8 mouse cellular contexts compared by ENCODE assay signal in the genomic region with DNA sequence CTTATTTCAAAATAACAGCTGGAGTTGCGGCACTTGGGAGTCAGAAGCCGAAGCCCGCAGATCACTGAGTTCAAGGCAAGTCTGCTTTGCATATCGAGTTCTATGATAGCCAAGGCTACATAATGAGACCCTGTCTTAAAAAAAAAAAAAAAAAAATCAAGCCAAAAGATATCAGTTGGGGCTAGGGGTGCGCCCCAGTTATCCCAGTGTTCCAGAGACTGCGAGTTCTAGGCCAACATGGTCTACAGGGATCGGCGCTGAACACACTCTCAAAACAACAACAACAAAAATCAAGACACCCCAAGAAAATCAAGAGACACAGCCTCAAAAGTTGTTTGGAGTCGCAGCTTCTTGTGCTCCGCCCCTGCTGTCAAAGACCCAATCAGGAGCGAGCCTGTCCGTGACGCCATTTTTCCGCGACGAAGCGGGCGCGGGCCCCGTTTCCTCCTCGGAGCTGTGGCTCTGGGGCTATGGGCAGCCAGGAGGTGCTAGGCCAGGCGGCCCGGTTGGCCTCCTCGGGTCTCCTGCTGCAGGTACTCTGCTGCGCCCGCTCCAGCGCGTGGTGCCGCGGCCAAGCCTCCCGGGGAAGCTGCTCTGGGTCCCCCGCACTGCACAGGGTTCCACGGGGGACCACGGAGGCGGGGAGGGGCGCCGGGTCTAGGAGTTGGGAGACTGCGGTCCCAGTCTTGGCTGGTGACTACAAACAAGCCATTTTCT. TPM values are rescaled to one million over a fixed set of nuclear protein-coding genes. Genes with fewer than 3 reads are reported as not detected.
A peak's percentile ranks its signal among the peaks of the same experiment; 100 is the strongest.
DNase-seq lines count a peak whose midpoint lies in the region; ATAC-seq and TF ChIP-seq lines count a peak whose summit lies in the region.

A gene (plus strand): TSS at position 418 of the 717 bp plus-strand sequence.

- TF ChIP-seq POLR2A in brain, embryonic 14.5 days (IDR thresholded peaks at IDR 0.05; ENCODE audit: borderline replicate concordance, extremely low read depth, insufficient read depth, insufficient read length, poor library complexity, severe bottlenecking) = peak; percentile 95
- TF ChIP-seq POLR2A in liver, adult 2 months (IDR thresholded peaks at IDR 0.05; ENCODE audit: extremely low read depth, insufficient read depth, low read length) = peak; percentile 83
- TF ChIP-seq POLR2A in myocyte (IDR thresholded peaks at IDR 0.05; ENCODE audit: insufficient read length, low read depth) = peak; percentile 92

- H3K36me3 ChIP-seq in C2C12 (ENCODE audit: control insufficient read depth, insufficient read depth) = peaks cover 9% of the 10 kb centered on the region
- H3K36me3 ChIP-seq in erythroblast, embryonic 14.5 days (ENCODE audit: control insufficient read depth) = peaks cover 6% of the 10 kb centered on the region
- no peaks in the 10 kb centered on the region for H3K36me3 ChIP-seq in heart, embryonic 11.5 days (ENCODE audit: control insufficient read depth, insufficient read depth, low read length)
- 0 out of 2 replicates have a peak, but pooled peaks cover 4% of the 10 kb centered on the region for H3K36me3 ChIP-seq in kidney, embryonic 16.5 days (ENCODE audit: insufficient read depth, low read length)
- no peaks in the 10 kb centered on the region; the same call in 1 of the 2 replicates for H3K36me3 ChIP-seq in liver, adult 2 months (ENCODE audit: control insufficient read depth, insufficient read depth, low read length)
- H3K36me3 ChIP-seq in myocyte (ENCODE audit: control insufficient read depth, insufficient read depth) = no peaks in the 10 kb centered on the region
- H3K36me3 ChIP-seq in splenic B cell, adult 2 months (ENCODE audit: control insufficient read depth, insufficient read depth, low read length, poor library complexity, severe bottlenecking) = no peaks in the 10 kb centered on the region

- peak within 1 kb of the TSS; percentile 96 for H3K9ac ChIP-seq in heart, embryonic 11.5 days (ENCODE audit: low read depth, low read length)
- H3K9ac ChIP-seq in kidney, embryonic 16.5 days (replicated peaks; ENCODE audit: low read length) = peak within 1 kb of the TSS; percentile 99
- H3K9ac ChIP-seq in liver, adult 2 months (ENCODE audit: low read depth, low read length) = peak within 1 kb of the TSS; percentile 98

- H3K4me2 ChIP-seq in heart, embryonic 11.5 days = peak within 1 kb of the TSS; percentile 76
- peak within 1 kb of the TSS; percentile 77 for H3K4me2 ChIP-seq in kidney, embryonic 16.5 days (replicated peaks; ENCODE audit: low read depth, low read length)
- peak within 1 kb of the TSS; percentile 93 for H3K4me2 ChIP-seq in myocyte (ENCODE audit: low read depth)

- H3K4me1 ChIP-seq in erythroblast, embryonic 14.5 days (ENCODE audit: control insufficient read depth) = peaks cover 20% of the 10 kb centered on the region
- no peaks in the 10 kb centered on the region; the same call in none of the 2 replicates for H3K4me1 ChIP-seq in heart, embryonic 11.5 days (ENCODE audit: control insufficient read depth, insufficient read depth, low read length)
- H3K4me1 ChIP-seq in kidney, embryonic 16.5 days (ENCODE audit: insufficient read depth, low read length) = peaks cover 13% of the 10 kb centered on the region
- peaks cover 2% of the 10 kb centered on the region for H3K4me1 ChIP-seq in liver, adult 2 months (ENCODE audit: control insufficient read depth, insufficient read depth, low read length)

- TF ChIP-seq CTCF in C2C12 (IDR thresholded peaks at IDR 0.05; ENCODE audit: control insufficient read depth, insufficient read depth, insufficient read length) = no peak
- no peak for TF ChIP-seq CTCF in brain, embryonic 14.5 days (IDR thresholded peaks at IDR 0.05; ENCODE audit: borderline replicate concordance, extremely low read depth, insufficient read depth, insufficient read length)
- TF ChIP-seq CTCF in liver, adult 2 months (IDR thresholded peaks at IDR 0.05; ENCODE audit: low read depth, low read length) = no peak

- H3K27me3 ChIP-seq in C2C12 (ENCODE audit: control insufficient read depth, insufficient read depth, insufficient read length) (no peaks in the 10 kb centered on the region), myocyte (ENCODE audit: control insufficient read depth, insufficient read depth, insufficient read length) (no peaks in the 10 kb centered on the region)
- no peaks in the 10 kb centered on the region for H3K27me3 ChIP-seq in erythroblast, embryonic 14.5 days (ENCODE audit: control insufficient read depth)
- no peaks in the 10 kb centered on the region for H3K27me3 ChIP-seq in heart, embryonic 11.5 days (ENCODE audit: control insufficient read depth, insufficient read depth, low read length)
- H3K27me3 ChIP-seq in kidney, embryonic 16.5 days (ENCODE audit: insufficient read depth, low read length) = no peaks in the 10 kb centered on the region
- no peaks in the 10 kb centered on the region for H3K27me3 ChIP-seq in liver, adult 2 months (ENCODE audit: control insufficient read depth, insufficient read depth, low read length)
- H3K27me3 ChIP-seq in splenic B cell, adult 2 months (ENCODE audit: control insufficient read depth, insufficient read depth, low read length, poor library complexity, severe bottlenecking) = no peaks in the 10 kb centered on the region

- peak; percentile 85 for ATAC-seq in heart, embryonic 11.5 days (replicated peaks; ENCODE audit: insufficient number of reproducible peaks, low FRiP score, low TSS enrichment)
- ATAC-seq in kidney, embryonic 16.5 days (ENCODE audit: low FRiP score, low TSS enrichment) = peak; percentile 87

- H3ac ChIP-seq in C2C12 (ENCODE audit: control insufficient read depth, insufficient read length, low read depth) (peak within 1 kb of the TSS; percentile 75), myocyte (ENCODE audit: control insufficient read depth, insufficient read length) (peak within 1 kb of the TSS; percentile 67)

- peak within 1 kb of the TSS; percentile 84 for H3K27ac ChIP-seq in heart, embryonic 11.5 days (ENCODE audit: low read depth, low read length)
- H3K27ac ChIP-seq in kidney, embryonic 16.5 days (ENCODE audit: low read length) = peak within 1 kb of the TSS; percentile 85
- peak within 1 kb of the TSS; percentile 67 for H3K27ac ChIP-seq in liver, adult 2 months (replicated peaks; ENCODE audit: insufficient read depth, low read depth, low read length)

- no peaks in the 10 kb centered on the region for H3K9me3 ChIP-seq in erythroblast, embryonic 14.5 days (ENCODE audit: control insufficient read depth, low read length)
- no peaks in the 10 kb centered on the region for H3K9me3 ChIP-seq in heart, embryonic 11.5 days (replicated peaks; ENCODE audit: control insufficient read depth, low read length)
- H3K9me3 ChIP-seq in kidney, embryonic 16.5 days (ENCODE audit: low read length) = no peaks in the 10 kb centered on the region

- H3K79me2 ChIP-seq in C2C12 (ENCODE audit: control insufficient read depth, insufficient read depth) = peaks cover 11% of the 10 kb centered on the region
- H3K79me2 ChIP-seq in liver, adult 2 months (ENCODE audit: control insufficient read depth, insufficient read depth, low read length) = no peaks in the 10 kb centered on the region
- H3K79me2 ChIP-seq in myocyte (ENCODE audit: control insufficient read depth, insufficient read depth) = no peaks in the 10 kb centered on the region

- H3K79me3 ChIP-seq in C2C12 (ENCODE audit: low read depth) = peaks cover 3% of the 10 kb centered on the region

- 1% methylated on average over 38 of the region's 38 CpGs for WGBS in heart, embryonic 11.5 days (ENCODE audit: insufficient replicate concordance)
- 2% methylated on average over 38 of the region's 38 CpGs for WGBS in kidney, embryonic 16.5 days
- WGBS in liver, adult 2 months = 3% methylated on average over 38 of the region's 38 CpGs

- DNase-seq in brain, embryonic 14.5 days (ENCODE audit: low read depth) = peak; percentile 98
- DNase-seq in liver, adult 2 months (ENCODE audit: extremely low read depth, low read depth, low spot score) = peak; percentile 79
- DNase-seq in splenic B cell, adult 2 months (ENCODE audit: low read depth, low spot score) = peak; percentile 97

- H3K4me3 ChIP-seq in C2C12 (ENCODE audit: insufficient read depth, poor library complexity, severe bottlenecking) = peak within 1 kb of the TSS; percentile 65
- peak within 1 kb of the TSS; percentile 85 for H3K4me3 ChIP-seq in erythroblast, embryonic 14.5 days (replicated peaks)
- H3K4me3 ChIP-seq in heart, embryonic 11.5 days (ENCODE audit: low read depth, low read length) = peak within 1 kb of the TSS; percentile 88
- peak within 1 kb of the TSS; percentile 94 for H3K4me3 ChIP-seq in kidney, embryonic 16.5 days (ENCODE audit: low read length)
- H3K4me3 ChIP-seq in liver, adult 2 months (ENCODE audit: insufficient read depth, low read depth, low read length) = peak within 1 kb of the TSS; percentile 85
- H3K4me3 ChIP-seq in myocyte = peak within 1 kb of the TSS; percentile 41

TF ChIP-seq in C2C12, 6 proteins besides CTCF, POLR2A, EP300 and RAD21:
- TF ChIP-seq CEBPB (IDR thresholded peaks at IDR 0.05; ENCODE audit: low read depth) (no peak), MAX (IDR thresholded peaks at IDR 0.05) (peak; percentile 16), MYOD1 (IDR thresholded peaks at IDR 0.05; ENCODE audit: control insufficient read depth, insufficient read length, low read depth) (no peak), USF1 (IDR thresholded peaks at IDR 0.05; ENCODE audit: low read depth) (no peak)

TF ChIP-seq in myocyte, 11 proteins besides CTCF, POLR2A, EP300 and RAD21:
- TF ChIP-seq TCF12 (IDR thresholded peaks at IDR 0.05; ENCODE audit: insufficient read depth, poor library complexity, severe bottlenecking) (no peak), POLR2AphosphoS2 (IDR thresholded peaks at IDR 0.05; ENCODE audit: insufficient read length, low read depth) (peak; percentile 98), MYOG (IDR thresholded peaks at IDR 0.05; ENCODE audit: control insufficient read depth in 1 of 3, insufficient read depth in 1 of 3, insufficient read length in 2 of 3, low read depth in 2 of 3) (peak in 1 of 3 experiments; percentile 18)

RNA-seq across cellular contexts. Expression of the gene that starts here (rescaled TPM):
- 13.4 TPM for polyA plus RNA-seq in C2C12 (2012; fragmentation: generic; extraction: Trizol)
- 10.7 and 12.2 TPM in 2 replicates for polyA plus RNA-seq in brain, embryonic 14.5 days (2012; rRNA removed)
- 0.02 and 0.05 TPM in 2 replicates for polyA plus RNA-seq in erythroblast, embryonic 14.5 days (2012)
- 10.3 and 12.3 TPM in 2 replicates for polyA plus RNA-seq in heart, embryonic 11.5 days (2014; fragmentation: Nextera tagmentation; extraction: Ambion mirVana)
- polyA plus RNA-seq in kidney, embryonic 16.5 days (2015; fragmentation: Nextera tagmentation; extraction: Ambion mirVana) = 19.6 and 20.3 TPM in 2 replicates
- total RNA-seq in liver, adult 2 months (2014; rRNA removed) = 18.4 and 19.0 TPM in 2 replicates
- 12.3 and 13.0 TPM in 2 replicates for polyA plus RNA-seq in liver, adult 2 months (2012; rRNA removed)
- polyA plus RNA-seq in myocyte (2012; fragmentation: generic; extraction: Trizol) = 12.3 TPM

Comparison
In these comparisons a context has a peak if more than half of its experiments do, and no peak if none do; other contexts are left out.
1. Peak in every context shown above with its lines: DNase-seq, ATAC-seq, H3K4me3 ChIP-seq and H3K27ac ChIP-seq.
2. RNA of the gene that starts here (polyA plus RNA-seq): 19.6 to 20.3 TPM in kidney, embryonic 16.5 days, 13.4 TPM in C2C12 (single experiment), 12.3 to 13.0 TPM in liver, adult 2 months, 12.3 TPM in myocyte (single experiment), 10.7 to 12.2 TPM in brain, embryonic 14.5 days and 10.3 to 12.3 TPM in heart, embryonic 11.5 days; 0.02 to 0.05 TPM in erythroblast, embryonic 14.5 days; every median in the first group is over 10 times any median in the second.
3. H3K4me3 ChIP-seq: peak in every context shown above with its lines; median percentile 94 in kidney, embryonic 16.5 days; 88 in heart, embryonic 11.5 days; 85 in erythroblast, embryonic 14.5 days; 85 in liver, adult 2 months; 65 in C2C12; 41 in myocyte.